7 mouse cellular contexts compared by ENCODE assay signal in genomic region chr17:15375224-15375623, GRCm38 (mm10). TPM values are rescaled to one million over a fixed set of nuclear protein-coding genes. Genes with fewer than 3 reads are reported as not detected.
DNase-seq lines count a peak whose midpoint lies in the region; ATAC-seq and TF ChIP-seq lines count a peak whose summit lies in the region.

No protein-coding gene starts in this region.

- peak overlapping the region; percentile 99 for H3K4me2 ChIP-seq in lung, postnatal 0 days (replicated peaks; ENCODE audit: low read depth, low read length)
- H3K4me2 ChIP-seq in embryonic facial prominence, embryonic 14.5 days (ENCODE audit: low read depth, low read length) = peak overlapping the region; percentile 99
- peak overlapping the region; percentile 97 for H3K4me2 ChIP-seq in intestine, embryonic 16.5 days (ENCODE audit: low read depth, low read length)
- peak overlapping the region; percentile 89 for H3K4me2 ChIP-seq in neural tube, embryonic 14.5 days (ENCODE audit: low read depth, low read length)

- DNase-seq in lung, postnatal 0 days (ENCODE audit: low spot score) = peak; percentile 20
- no peak for DNase-seq in lung, postnatal 10 days
- DNase-seq in embryonic facial prominence, embryonic 14.5 days (ENCODE audit: low spot score) = no peak
- no peak for DNase-seq in cerebellum, postnatal 36 days
- no peak for DNase-seq in thymus, postnatal 14 days

- H3K4me3 ChIP-seq in lung, postnatal 0 days (ENCODE audit: low read depth, low read length) = peak overlapping the region; percentile 69
- peak overlapping the region; percentile 59 for H3K4me3 ChIP-seq in embryonic facial prominence, embryonic 14.5 days (ENCODE audit: low read depth, low read length)
- peak overlapping the region; percentile 76 for H3K4me3 ChIP-seq in intestine, embryonic 16.5 days (ENCODE audit: low read length)
- peak overlapping the region; percentile 83 for H3K4me3 ChIP-seq in neural tube, embryonic 14.5 days (ENCODE audit: low read depth, low read length)

- WGBS in lung, postnatal 0 days = under 1% methylated on average over 18 of the region's 18 CpGs
- WGBS in embryonic facial prominence, embryonic 14.5 days = under 1% methylated on average over 18 of the region's 18 CpGs
- WGBS in intestine, embryonic 16.5 days = 0% methylated on average over 18 of the region's 18 CpGs
- under 1% methylated on average over 18 of the region's 18 CpGs for WGBS in neural tube, embryonic 14.5 days

- no peaks in the 10 kb centered on the region for H3K9me3 ChIP-seq in lung, postnatal 0 days (ENCODE audit: low read length)
- no peaks in the 10 kb centered on the region for H3K9me3 ChIP-seq in embryonic facial prominence, embryonic 14.5 days (ENCODE audit: control insufficient read depth, low read length)
- no peaks in the 10 kb centered on the region for H3K9me3 ChIP-seq in intestine, embryonic 16.5 days (ENCODE audit: control insufficient read depth, low read length)
- no peaks in the 10 kb centered on the region for H3K9me3 ChIP-seq in neural tube, embryonic 14.5 days (ENCODE audit: control insufficient read depth, low read length)

- no peak for TF ChIP-seq CTCF in lung, postnatal 0 days (IDR thresholded peaks at IDR 0.05)

- H3K36me3 ChIP-seq in lung, postnatal 0 days (ENCODE audit: insufficient read depth, low read length) = no peaks in the 10 kb centered on the region
- H3K36me3 ChIP-seq in embryonic facial prominence, embryonic 14.5 days (ENCODE audit: control insufficient read depth, insufficient read depth, low read length) = no peaks in the 10 kb centered on the region
- no peaks in the 10 kb centered on the region for H3K36me3 ChIP-seq in intestine, embryonic 16.5 days (ENCODE audit: control insufficient read depth, insufficient read depth, low read length)
- H3K36me3 ChIP-seq in neural tube, embryonic 14.5 days (ENCODE audit: control insufficient read depth, insufficient read depth, low read length) = peaks cover 10% of the 10 kb centered on the region

- H3K4me1 ChIP-seq in lung, postnatal 0 days (ENCODE audit: insufficient read depth, low read depth, low read length) = peaks cover 6% of the 10 kb centered on the region; the same call in 1 of the 2 replicates
- H3K4me1 ChIP-seq in embryonic facial prominence, embryonic 14.5 days (ENCODE audit: control insufficient read depth, insufficient read depth, low read length) = peaks cover 12% of the 10 kb centered on the region
- peaks cover 35% of the 10 kb centered on the region for H3K4me1 ChIP-seq in intestine, embryonic 16.5 days (ENCODE audit: control insufficient read depth, insufficient read depth, low read length)
- H3K4me1 ChIP-seq in neural tube, embryonic 14.5 days (ENCODE audit: control insufficient read depth, insufficient read depth, low read length) = peaks cover 36% of the 10 kb centered on the region

- no peak for TF ChIP-seq EP300 in lung, postnatal 0 days (IDR thresholded peaks at IDR 0.05)

- H3K9ac ChIP-seq in lung, postnatal 0 days (replicated peaks; ENCODE audit: low read depth) = peak overlapping the region; percentile 51
- H3K9ac ChIP-seq in embryonic facial prominence, embryonic 14.5 days (ENCODE audit: low read depth, low read length) = peak overlapping the region; percentile 60
- H3K9ac ChIP-seq in intestine, embryonic 16.5 days (ENCODE audit: low read depth, low read length) = peak overlapping the region; percentile 84
- peak overlapping the region; percentile 95 for H3K9ac ChIP-seq in neural tube, embryonic 14.5 days (replicated peaks; ENCODE audit: low read depth, low read length)

- peak overlapping the region; percentile 66 for H3K27ac ChIP-seq in lung, postnatal 0 days (ENCODE audit: low read length)
- peak overlapping the region; percentile 22; the same call in 1 of the 2 replicates for H3K27ac ChIP-seq in embryonic facial prominence, embryonic 14.5 days (replicated peaks; ENCODE audit: low read depth, low read length)
- peak overlapping the region; percentile 86 for H3K27ac ChIP-seq in intestine, embryonic 16.5 days (ENCODE audit: low read length)
- H3K27ac ChIP-seq in neural tube, embryonic 14.5 days (ENCODE audit: low read depth, low read length) = peak overlapping the region; percentile 97

- H3K27me3 ChIP-seq in lung, postnatal 0 days (replicated peaks; ENCODE audit: insufficient read depth, low read length) = peaks cover 37% of the 10 kb centered on the region
- H3K27me3 ChIP-seq in embryonic facial prominence, embryonic 14.5 days (replicated peaks; ENCODE audit: control insufficient read depth, insufficient read depth, low read length) = peaks cover 76% of the 10 kb centered on the region
- H3K27me3 ChIP-seq in intestine, embryonic 16.5 days (replicated peaks; ENCODE audit: control insufficient read depth, insufficient read depth, low read length) = peaks cover 4% of the 10 kb centered on the region
- H3K27me3 ChIP-seq in neural tube, embryonic 14.5 days (ENCODE audit: control insufficient read depth, insufficient read depth, low read length) = no peaks in the 10 kb centered on the region

- no peak for ATAC-seq in lung, postnatal 0 days
- no peak; the same call in 1 of the 2 replicates for ATAC-seq in embryonic facial prominence, embryonic 14.5 days (ENCODE audit: low read depth)
- ATAC-seq in intestine, embryonic 16.5 days = peak; percentile 9; the same call in 1 of the 2 replicates
- no peak for ATAC-seq in neural tube, embryonic 14.5 days (ENCODE audit: low read depth)

RNA-seq across cellular contexts. Expression of gene Dll1, which starts 1.4 kb away (rescaled TPM):
- polyA plus RNA-seq in lung, postnatal 0 days (2015; fragmentation: Nextera tagmentation; extraction: Ambion mirVana) = 8.2 and 9.4 TPM in 2 replicates
- polyA plus RNA-seq in embryonic facial prominence, embryonic 14.5 days (2014; fragmentation: Nextera tagmentation; extraction: Ambion mirVana) = 8.4 and 8.7 TPM in 2 replicates
- 24.2 and 25.4 TPM in 2 replicates for polyA plus RNA-seq in intestine, embryonic 16.5 days (2015; fragmentation: Nextera tagmentation; extraction: Ambion mirVana)
- 15.1 and 18.8 TPM in 2 replicates for polyA plus RNA-seq in neural tube, embryonic 14.5 days (2014; fragmentation: Nextera tagmentation; extraction: Ambion mirVana)

RNA-seq across cellular contexts. Expression of gene Fam120b, which starts 20.8 kb away (rescaled TPM):
- polyA plus RNA-seq in lung, postnatal 0 days (2015; fragmentation: Nextera tagmentation; extraction: Ambion mirVana) = 11.2 and 15.2 TPM in 2 replicates
- polyA plus RNA-seq in embryonic facial prominence, embryonic 14.5 days (2014; fragmentation: Nextera tagmentation; extraction: Ambion mirVana) = 23.1 and 24.7 TPM in 2 replicates
- 26.8 and 27.4 TPM in 2 replicates for polyA plus RNA-seq in intestine, embryonic 16.5 days (2015; fragmentation: Nextera tagmentation; extraction: Ambion mirVana)
- polyA plus RNA-seq in neural tube, embryonic 14.5 days (2014; fragmentation: Nextera tagmentation; extraction: Ambion mirVana) = 50.7 and 51.0 TPM in 2 replicates

Comparison
In these comparisons a context has a peak if more than half of its experiments do, and no peak if none do; other contexts are left out.
1. H3K27ac ChIP-seq: peak in every context shown above with its lines; median percentile 97 in neural tube, embryonic 14.5 days; 86 in intestine, embryonic 16.5 days; 66 in lung, postnatal 0 days; 22 in embryonic facial prominence, embryonic 14.5 days.